Mouse (Mus musculus): ENCODE results near the gene Abtb1.

Gene Abtb1

GRCm38 (mm10) chr6:88830112-88830702 lies 11.6 kb downstream of the Abtb1 start:
- no peak for DNase-seq (ENCODE audit: low spot score in 2 of 2)

- DNase-seq (ENCODE audit: low spot score in 2 of 2), result no peak
Observed at GRCm38 (mm10) chr6:88829579-88829978, 12.2 kb downstream of the Abtb1 start.

DNA sequence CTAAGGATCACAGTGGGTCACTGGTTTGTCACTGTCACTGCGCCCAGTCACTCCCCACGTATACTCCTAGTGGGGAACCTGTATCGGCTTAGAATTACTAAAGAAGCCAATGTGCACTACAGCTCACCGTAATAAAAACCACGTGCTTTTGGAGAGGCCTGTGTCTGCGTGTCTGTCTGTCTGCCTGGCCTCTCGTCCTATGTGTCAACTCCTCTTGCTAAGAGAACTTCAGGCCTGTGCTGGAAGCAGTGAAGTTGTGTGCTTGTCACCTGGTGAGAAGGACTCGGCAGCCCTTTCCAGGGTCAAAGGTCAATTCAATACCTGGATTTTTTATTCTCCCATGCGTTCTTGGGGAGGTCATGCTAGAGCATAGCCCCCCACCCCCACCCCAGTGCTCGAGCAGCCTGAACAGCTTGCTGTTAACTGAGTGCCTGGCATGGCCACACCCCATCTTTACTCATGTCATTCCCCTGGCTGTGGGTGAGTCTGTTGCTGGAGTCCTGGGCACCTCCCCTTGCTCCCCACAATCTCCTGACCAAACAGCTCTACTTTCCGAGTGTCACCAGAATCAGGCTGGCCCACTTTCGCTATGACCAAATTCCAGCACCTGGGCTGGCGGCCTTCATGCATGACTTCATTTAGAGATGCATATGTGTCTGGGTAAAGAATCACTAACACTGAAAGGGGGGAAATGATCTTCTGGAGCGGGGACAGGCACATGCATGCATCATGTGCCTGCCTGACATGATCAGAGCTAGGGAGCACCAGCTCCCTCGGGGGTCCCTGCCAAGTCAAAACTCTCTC lies 13.4 kb downstream of the Abtb1 start:
- no peak for DNase-seq (ENCODE audit: low spot score in 2 of 2)

GRCm38 (mm10) chr6:88827395-88828205 lies 14.2 kb downstream of the Abtb1 start:
- DNase-seq (ENCODE audit: low spot score in 2 of 2), result no peak

DNA sequence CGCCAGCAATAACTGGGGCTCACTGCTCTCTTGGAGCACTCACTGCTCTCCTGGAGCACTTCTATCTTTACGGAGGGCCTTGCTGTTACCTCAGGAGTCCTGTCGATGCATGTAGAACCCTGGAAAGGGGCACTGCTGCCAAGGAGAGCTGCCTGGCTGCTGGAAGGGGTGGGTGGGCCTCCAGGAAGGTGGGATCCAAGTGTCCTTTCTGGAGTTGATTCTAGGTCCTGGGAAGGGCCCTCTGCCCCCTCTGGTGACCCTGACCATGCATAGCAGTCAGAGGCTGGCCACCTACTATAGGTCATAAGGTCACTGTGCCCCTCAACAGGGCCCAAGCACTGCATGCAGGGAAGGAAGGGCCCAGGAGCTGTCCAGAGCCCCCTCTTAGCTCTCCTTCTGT lies 14.8 kb downstream of the Abtb1 start:
- DNase-seq (ENCODE audit: low spot score in 2 of 2), result no peak

GRCm38 (mm10) chr6:88826545-88826944 lies 15.2 kb downstream of the Abtb1 start:
- DNase-seq (ENCODE audit: low spot score in 2 of 2), result no peak

- DNase-seq (ENCODE audit: low spot score in 2 of 2), result no peak
Observed at GRCm38 (mm10) chr6:88826088-88826487, 15.7 kb downstream of the Abtb1 start.

GRCm38 (mm10) chr6:88824183-88824582 lies 17.6 kb downstream of the Abtb1 start:
- no peak for DNase-seq (ENCODE audit: low spot score in 2 of 2)

GRCm38 (mm10) chr6:88821901-88822300 lies 19.9 kb downstream of the Abtb1 start:
- no peak for DNase-seq (ENCODE audit: low spot score in 2 of 2)

- no peak for DNase-seq (ENCODE audit: low spot score in 2 of 2)
Observed at GRCm38 (mm10) chr6:88821294-88821693, 20.5 kb downstream of the Abtb1 start.

- DNase-seq (ENCODE audit: low spot score in 2 of 2), result no peak
Observed at GRCm38 (mm10) chr6:88820853-88821252, 20.9 kb downstream of the Abtb1 start.

GRCm38 (mm10) chr6:88816913-88817312 lies 24.9 kb downstream of the Abtb1 start:
- no peak for DNase-seq (ENCODE audit: low spot score in 2 of 2)

DNA sequence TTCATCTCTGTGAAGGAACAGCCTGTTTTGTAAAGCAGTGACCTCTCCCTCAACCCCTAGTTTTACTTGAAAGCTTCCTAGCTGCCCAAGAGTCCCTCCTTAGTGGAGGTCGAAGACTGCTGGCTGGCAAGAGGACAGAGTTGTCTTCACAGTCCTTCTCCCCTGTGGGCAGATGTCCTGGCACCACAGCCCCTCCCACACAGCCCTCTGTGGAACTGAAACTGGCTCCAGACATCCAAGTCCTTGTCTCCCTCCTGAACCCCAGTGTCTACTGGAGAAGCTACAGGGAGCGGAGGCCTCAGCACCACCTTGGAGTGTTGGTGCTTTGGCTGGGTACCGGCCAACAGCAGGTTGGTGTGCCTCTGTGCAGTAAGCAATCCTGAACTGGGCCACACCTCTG lies 26.3 kb downstream of the Abtb1 start:
- no peak for DNase-seq (ENCODE audit: low spot score in 2 of 2)

GRCm38 (mm10) chr6:88815036-88815435 lies 26.7 kb downstream of the Abtb1 start:
- DNase-seq (ENCODE audit: low spot score in 2 of 2), result no peak

DNA sequence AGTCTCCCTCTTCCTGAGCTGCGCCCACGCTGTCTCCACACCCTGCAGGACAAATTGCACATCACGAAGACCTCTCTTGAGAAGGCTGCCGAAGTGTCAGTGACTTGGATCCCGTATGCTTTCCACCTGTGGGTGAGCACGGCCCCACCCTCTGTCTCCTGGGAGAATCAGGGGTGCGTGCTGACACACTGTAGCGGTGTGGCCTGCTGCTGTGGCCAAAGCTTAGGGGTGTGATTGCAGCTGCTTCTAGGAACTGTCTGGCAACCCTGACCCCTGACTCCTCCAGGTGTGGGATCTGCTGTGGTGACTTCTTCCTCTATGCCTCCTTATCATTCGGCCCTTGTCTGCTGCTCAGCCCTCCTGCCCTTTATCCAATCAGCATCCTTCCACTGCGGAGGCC lies 28.0 kb downstream of the Abtb1 start:
- DNase-seq (ENCODE audit: low spot score in 2 of 2), result no peak

DNA sequence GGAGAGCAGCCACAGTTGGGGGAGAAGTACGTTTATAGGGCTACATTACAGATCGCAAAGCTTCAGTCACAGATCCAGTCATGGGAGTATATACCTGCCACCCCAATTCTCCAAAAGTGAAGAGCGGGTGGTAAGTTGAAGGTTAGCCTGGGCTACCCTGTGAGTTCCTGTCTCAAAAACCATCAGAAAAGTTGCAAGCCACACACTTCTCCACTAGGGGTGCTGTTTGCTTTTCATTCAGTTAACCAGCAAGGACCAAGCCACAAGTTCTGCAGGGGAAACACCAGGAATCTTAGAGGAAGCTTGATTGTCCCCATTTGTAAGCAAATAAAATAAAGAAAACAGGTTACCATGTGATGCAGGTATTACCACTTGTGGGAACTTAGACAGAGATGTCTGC lies 28.9 kb downstream of the Abtb1 start:
- DNase-seq (ENCODE audit: low spot score in 2 of 2), result no peak

- DNase-seq (ENCODE audit: low spot score in 2 of 2), result no peak
Observed at GRCm38 (mm10) chr6:88811880-88812400, 29.8 kb downstream of the Abtb1 start.

GRCm38 (mm10) chr6:88811396-88811795 lies 30.4 kb downstream of the Abtb1 start:
- DNase-seq (ENCODE audit: low spot score in 2 of 2), result no peak

GRCm38 (mm10) chr6:88810291-88810690 lies 31.5 kb downstream of the Abtb1 start:
- no peak for DNase-seq (ENCODE audit: low spot score in 2 of 2)

- DNase-seq (ENCODE audit: low spot score in 2 of 2), result no peak
Observed at GRCm38 (mm10) chr6:88809091-88810037, 32.4 kb downstream of the Abtb1 start.

GRCm38 (mm10) chr6:88804966-88805577 lies 36.7 kb downstream of the Abtb1 start:
- DNase-seq (ENCODE audit: low spot score in 2 of 2), result no peak
